Mouse (Mus musculus): ENCODE results near the gene Trappc1.

DNA sequence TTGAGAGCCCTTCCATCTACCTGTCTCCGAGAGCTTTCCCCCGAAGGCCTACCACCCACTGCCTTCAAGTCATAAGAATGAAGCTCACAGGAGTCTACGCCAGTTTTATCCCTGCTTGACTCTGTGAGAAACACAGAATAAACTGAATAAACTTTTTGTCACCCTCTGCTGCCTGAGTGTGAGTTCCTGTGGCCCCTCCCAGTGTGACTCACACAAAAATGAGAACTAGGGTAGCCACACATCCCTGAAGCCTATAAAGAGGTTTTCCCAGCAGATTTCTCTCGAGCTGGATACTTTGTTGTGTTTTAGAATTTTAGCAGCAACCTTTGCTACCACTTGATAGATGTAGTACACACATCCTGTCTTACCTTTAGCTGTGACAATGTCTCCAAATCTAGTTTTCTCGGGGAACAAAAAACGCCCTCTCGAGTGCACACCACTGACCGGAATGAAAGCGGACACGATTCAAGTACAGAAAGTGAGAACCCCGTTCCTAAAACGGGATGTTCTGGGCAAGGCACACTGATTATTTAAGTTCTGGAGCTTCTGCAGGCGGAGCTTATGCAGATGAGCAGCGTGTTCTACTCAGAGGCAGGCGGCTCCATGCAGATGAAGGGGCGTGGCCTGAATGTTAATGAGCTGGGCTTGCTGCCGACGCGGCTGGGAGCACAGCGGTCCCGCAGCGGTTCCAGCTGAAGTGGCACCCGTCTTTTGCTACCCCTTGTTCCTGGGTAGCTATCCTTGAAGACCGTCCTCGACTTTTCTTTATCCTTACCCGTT lies 2.0 kb downstream of the Trappc1 start, which contains the start of gene Kcnab3:
- TF ChIP-seq CTCF (IDR thresholded peaks at IDR 0.05; ENCODE audit: borderline replicate concordance, extremely low read depth, insufficient read depth, insufficient read length) (no peak), POLR2A (IDR thresholded peaks at IDR 0.05; ENCODE audit: borderline replicate concordance, extremely low read depth, insufficient read depth, insufficient read length, poor library complexity, severe bottlenecking) (0 out of 2 replicates have a peak, but pooled peaks have one; percentile 13)
